Mouse (Mus musculus) layer of hippocampus, postnatal 36 days (tissue): ENCODE results near the gene Syngr2. TPM values are rescaled to one million over a fixed set of nuclear protein-coding genes. Genes with fewer than 3 reads are reported as not detected.

Experiments
- total RNA-seq, 2 experiments: library from RNA; stranded (reverse); gene quantifications; 2 replicates each; pipeline ENCODE4 v1.2.3; 2021

Gene Syngr2
- total RNA-seq, 2 experiments from 2014 or later = 10.4 to 16.9 TPM

Other genes with a start within 250 kb of the Syngr2 start
- gene Tnrc6c, start 155.4 kb upstream of the Syngr2 start, total RNA-seq = 10 to 100 TPM; 67.5 to 75.6 TPM
- gene Tmc8, start 27.6 kb upstream of the Syngr2 start, total RNA-seq = under 1 TPM; 0.47 to 0.83 TPM
- gene Tmc6, start 27.5 kb upstream of the Syngr2 start, total RNA-seq = 1 to 10 TPM; 7.3 to 9.7 TPM
- under 1 TPM in 1 of 2 experiments, not detected in 1; 0.61 TPM for gene 6030468B19Rik, start 12.0 kb upstream of the Syngr2 start, total RNA-seq
- gene Gm20708, start within 50 bp of the Syngr2 start, total RNA-seq = 1 to 10 TPM; 1.5 to 1.7 TPM
- 1 to 10 TPM; 3.8 to 4.0 TPM for gene Afmid, start 16.3 kb downstream of the Syngr2 start, total RNA-seq
- under 1 TPM; 0.88 to 0.97 TPM for gene Tk1, start 16.4 kb downstream of the Syngr2 start, total RNA-seq
- gene Birc5, start 39.6 kb downstream of the Syngr2 start, total RNA-seq = 1 to 10 TPM in 1 of 2 experiments, under 1 TPM in 1; 0.77 to 1.4 TPM
- gene Tmem235, start 51.1 kb downstream of the Syngr2 start, total RNA-seq = under 1 TPM in 1 of 2 experiments, not detected in 1; 0.33 TPM
- 1 to 10 TPM; 3.0 to 3.8 TPM for gene Tha1, start 63.8 kb downstream of the Syngr2 start, total RNA-seq
- 1 to 10 TPM; 1.3 to 1.4 TPM for gene Socs3, start 160.4 kb downstream of the Syngr2 start, total RNA-seq
- 10 to 100 TPM; 75.1 to 79.4 TPM for gene Pgs1, start 176.6 kb downstream of the Syngr2 start, total RNA-seq